Mouse (Mus musculus) kidney, postnatal 0 days (tissue): ENCODE results near the gene Wnt11. TPM values are rescaled to one million over a fixed set of nuclear protein-coding genes. Genes with fewer than 3 reads are reported as not detected.

Experiments used
- ATAC-seq: fragments of 200-750 bp; cut with Nextera tagmentation; replicated peaks from 2 replicates; pipeline ENCODE4 v1.8.0; 2017; ENCODE audit warnings: low read depth, moderate number of reproducible peaks, moderate TSS enrichment, moderate library complexity; ENCODE audit not compliant: low FRiP score
- DNase-seq: peaks from one replicate; pipeline ENCODE4 v3.0.0-alpha.2; 2016; ENCODE audit warnings: low spot score
- H3K27ac ChIP-seq: fragments of 300-500 bp; sonication (generic); 2 replicates; pipeline ENCODE4 v1.5.1; 2014; ENCODE audit warnings: mild to moderate bottlenecking
- H3K27me3 ChIP-seq: fragments of 300-500 bp; sonication (generic); 2 replicates; pipeline ENCODE4 v1.6.1; 2014; ENCODE audit warnings: low read length, mixed read lengths; ENCODE audit not compliant: insufficient read depth
- H3K36me3 ChIP-seq: fragments of 300-500 bp; sonication (generic); 2 replicates; pipeline ENCODE4 v1.6.1; 2014; ENCODE audit warnings: low read length, mixed read lengths; ENCODE audit not compliant: insufficient read depth
- H3K4me1 ChIP-seq: fragments of 300-500 bp; sonication (generic); replicated peaks from 2 replicates; pipeline ENCODE4 v1.6.1; 2014; ENCODE audit warnings: antibody characterized with exemption, low read length, mixed read lengths; ENCODE audit not compliant: insufficient read depth
- H3K4me2 ChIP-seq: fragments of 300-500 bp; sonication (generic); 2 replicates; pipeline ENCODE4 v1.6.1; 2014; ENCODE audit warnings: mild to moderate bottlenecking, low read length, moderate library complexity, mixed read lengths
- H3K4me3 ChIP-seq: fragments of 300-500 bp; sonication (generic); replicated peaks from 2 replicates; pipeline ENCODE4 v1.5.1; 2014; ENCODE audit warnings: low read depth, low read length
- H3K9ac ChIP-seq: fragments of 300-500 bp; sonication (generic); 2 replicates; pipeline ENCODE4 v1.6.1; 2014; ENCODE audit warnings: low read depth, low read length
- H3K9me3 ChIP-seq: fragments of 300-500 bp; sonication (generic); replicated peaks from 2 replicates; pipeline ENCODE4 v1.6.1; 2016; ENCODE audit warnings: low read length, inconsistent platforms, mixed read lengths
- CTCF ChIP-seq: IDR thresholded peaks from 2 replicates; pipeline ENCODE4 v1.5.1; 2016; ENCODE audit warnings: antibody characterized with exemption, low read depth, mild to moderate bottlenecking, moderate library complexity
- WGBS: fragments of 180-500 bp; shearing (Covaris S2); extraction: QIAGEN DNeasy Blood & Tissue Kit; methylation state at CpG from one replicate; pipeline ENCODE4 v1.1.7; 2014; 5-methylcytosine and 5-hydroxymethylcytosine counted together
- polyA plus RNA-seq: library from polyadenylated mRNA; unstranded; fragments of >200 nt; fragmentation: Nextera tagmentation; extraction: Ambion mirVana; gene quantifications from 2 replicates; pipeline ENCODE4 v1.2.1, GENCODE M21; 2015

Wnt11 gene
- polyA plus RNA-seq, 1 experiment from 2014 or later = 46.9 TPM

DNA sequence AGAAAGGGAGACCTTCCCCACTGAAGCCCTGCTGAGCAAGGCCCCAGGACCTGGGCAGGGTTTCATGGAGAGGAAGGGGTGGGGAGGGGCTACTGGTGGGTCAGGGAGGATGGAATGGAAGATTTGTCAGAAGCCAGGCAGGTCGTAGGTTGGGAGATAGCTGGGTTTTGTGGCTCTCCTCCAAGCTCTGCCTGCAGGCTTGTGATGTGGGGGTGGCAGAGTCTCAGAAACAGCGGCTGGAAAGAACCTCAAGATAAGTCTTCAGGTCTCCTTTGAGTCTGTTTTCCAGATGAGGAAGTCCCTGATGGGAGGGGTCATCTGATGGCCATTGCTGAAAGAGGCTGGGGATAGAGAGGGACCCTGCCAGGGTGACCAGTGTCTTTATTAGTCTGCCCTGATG is 20.5 kb downstream of the Wnt11 start:
- Histone ChIP-seq H3K27me3 (no peaks in the 10 kb centered on the region), H3K27ac (no peak overlapping the region), H3K4me2 (no peak overlapping the region), H3K36me3 (no peaks in the 10 kb centered on the region), H3K4me1 (no peaks in the 10 kb centered on the region), H3K9ac (no peak overlapping the region), H3K4me3 (no peak overlapping the region), H3K9me3 (no peaks in the 10 kb centered on the region)
- no peak for ATAC-seq
- DNase-seq = no peak
- 68% methylated on average over 2 of the region's 2 CpGs for WGBS
- TF ChIP-seq CTCF = no peak

DNA sequence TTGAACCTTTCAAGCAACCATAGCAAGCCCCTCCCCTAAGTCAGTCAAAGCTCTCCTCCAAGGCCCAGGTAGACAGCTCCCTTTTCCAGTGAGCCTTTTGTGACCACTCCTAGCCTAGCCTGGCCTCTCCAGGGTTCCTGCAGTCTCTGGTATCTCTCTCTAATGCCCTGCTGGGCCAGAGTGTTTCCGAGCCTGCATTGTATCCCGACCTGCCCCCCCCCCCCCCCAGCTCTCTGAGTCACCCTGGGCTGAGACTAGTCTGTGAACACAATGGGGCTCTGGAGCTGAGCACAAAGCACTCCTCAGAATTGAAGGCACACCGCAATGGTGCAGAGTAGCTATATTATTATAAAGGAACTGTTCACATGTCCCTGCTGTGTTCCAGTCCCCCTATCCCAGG is 21.2 kb downstream of the Wnt11 start:
- H3K9ac ChIP-seq = no peak overlapping the region
- no peak for TF ChIP-seq CTCF
- no peaks in the 10 kb centered on the region for H3K27me3 ChIP-seq
- WGBS = 54% methylated on average over 3 of the region's 3 CpGs
- H3K9me3 ChIP-seq = no peaks in the 10 kb centered on the region
- no peaks in the 10 kb centered on the region for H3K4me1 ChIP-seq
- no peak overlapping the region for H3K4me2 ChIP-seq
- ATAC-seq (no peak), DNase-seq (no peak)
- no peak overlapping the region for H3K27ac ChIP-seq
- no peaks in the 10 kb centered on the region for H3K36me3 ChIP-seq
- no peak overlapping the region for H3K4me3 ChIP-seq

DNA sequence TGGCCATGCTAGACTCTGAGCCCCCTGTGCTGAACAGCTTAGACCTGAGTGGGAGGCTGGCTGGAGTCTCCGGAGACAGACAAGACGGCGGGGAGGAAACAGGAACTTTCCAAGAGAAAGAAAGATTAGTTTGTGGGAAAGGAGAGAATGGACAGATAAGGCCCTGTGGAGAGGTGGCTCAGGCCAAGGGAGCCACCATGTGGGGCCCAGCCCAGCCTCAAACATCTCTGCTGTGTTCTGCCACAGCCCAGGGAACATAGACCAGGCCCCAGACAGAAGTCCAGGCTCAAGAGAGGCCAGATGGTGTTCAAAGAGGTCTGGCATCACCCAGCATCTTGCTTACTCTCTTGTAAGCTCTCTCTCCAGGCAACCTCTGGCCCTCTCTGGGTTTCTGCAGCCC is 22.2 kb downstream of the Wnt11 start:
- WGBS = 43% methylated on average over 3 of the region's 3 CpGs
- no peak overlapping the region for H3K27ac ChIP-seq
- no peaks in the 10 kb centered on the region for H3K27me3 ChIP-seq
- ATAC-seq (no peak), DNase-seq (no peak)
- H3K9ac ChIP-seq = no peak overlapping the region
- no peak for TF ChIP-seq CTCF
- no peak overlapping the region for H3K4me3 ChIP-seq
- no peaks in the 10 kb centered on the region for H3K9me3 ChIP-seq
- no peaks in the 10 kb centered on the region for H3K36me3 ChIP-seq
- H3K4me1 ChIP-seq = no peaks in the 10 kb centered on the region
- H3K4me2 ChIP-seq = no peak overlapping the region

DNA sequence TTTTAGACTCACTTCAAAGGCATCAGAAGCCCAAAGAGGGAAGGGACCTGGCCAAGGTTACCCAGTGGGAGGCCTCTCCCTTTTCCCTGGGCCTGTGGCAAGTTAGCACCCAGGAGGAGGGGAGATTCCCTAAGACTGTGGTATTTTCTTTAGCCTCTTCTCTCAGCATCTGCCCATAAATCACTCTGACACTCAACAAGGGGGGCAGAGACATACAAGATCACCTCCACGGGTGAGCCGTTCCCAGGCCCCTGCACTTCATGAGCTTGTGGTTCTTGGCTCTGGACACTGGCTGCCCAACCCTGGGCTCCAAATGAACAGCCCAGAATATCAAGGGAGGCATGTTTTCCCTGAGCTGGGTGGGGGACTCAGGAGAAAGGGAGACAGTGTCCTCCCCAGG is 26.1 kb downstream of the Wnt11 start:
- Histone ChIP-seq H3K4me1 (no peaks in the 10 kb centered on the region), H3K4me2 (no peak overlapping the region), H3K36me3 (no peaks in the 10 kb centered on the region), H3K9me3 (no peaks in the 10 kb centered on the region), H3K4me3 (no peak overlapping the region), H3K27me3 (no peaks in the 10 kb centered on the region), H3K27ac (no peak overlapping the region), H3K9ac (no peak overlapping the region)
- 10% methylated on average over 2 of the region's 2 CpGs for WGBS
- DNase-seq = peak; percentile 79
- ATAC-seq = 0 out of 2 replicates have a peak, but pooled peaks have one; percentile 26
- TF ChIP-seq CTCF = no peak

DNA sequence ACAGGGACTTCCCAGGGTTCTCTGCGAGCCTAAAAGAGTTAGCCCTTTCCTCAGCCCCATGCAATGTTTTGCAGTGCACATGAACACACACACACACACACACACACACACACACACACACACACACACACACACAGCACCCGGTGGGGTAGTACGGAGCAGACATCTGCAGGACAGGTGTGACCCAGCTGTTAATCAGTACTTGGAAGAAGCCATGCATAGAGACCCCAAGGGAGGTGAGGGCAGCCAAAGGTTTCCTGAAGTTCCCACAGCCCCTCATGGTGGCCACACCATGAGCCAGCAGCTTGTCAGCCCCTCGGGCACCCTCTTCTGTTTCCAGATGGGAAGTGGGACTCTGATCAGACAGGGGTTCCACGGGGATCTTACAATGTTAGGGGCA is 28.1 kb downstream of the Wnt11 start:
- DNase-seq = no peak
- Histone ChIP-seq H3K9me3 (no peaks in the 10 kb centered on the region), H3K4me3 (no peak overlapping the region), H3K4me1 (peaks cover 9% of the 10 kb centered on the region; the same call in 1 of the 2 replicates), H3K27me3 (no peaks in the 10 kb centered on the region), H3K27ac (no peak overlapping the region), H3K4me2 (no peak overlapping the region), H3K9ac (no peak overlapping the region), H3K36me3 (no peaks in the 10 kb centered on the region)
- ATAC-seq = no peak
- no peak for TF ChIP-seq CTCF
- WGBS = 46% methylated on average over 5 of the region's 5 CpGs

DNA sequence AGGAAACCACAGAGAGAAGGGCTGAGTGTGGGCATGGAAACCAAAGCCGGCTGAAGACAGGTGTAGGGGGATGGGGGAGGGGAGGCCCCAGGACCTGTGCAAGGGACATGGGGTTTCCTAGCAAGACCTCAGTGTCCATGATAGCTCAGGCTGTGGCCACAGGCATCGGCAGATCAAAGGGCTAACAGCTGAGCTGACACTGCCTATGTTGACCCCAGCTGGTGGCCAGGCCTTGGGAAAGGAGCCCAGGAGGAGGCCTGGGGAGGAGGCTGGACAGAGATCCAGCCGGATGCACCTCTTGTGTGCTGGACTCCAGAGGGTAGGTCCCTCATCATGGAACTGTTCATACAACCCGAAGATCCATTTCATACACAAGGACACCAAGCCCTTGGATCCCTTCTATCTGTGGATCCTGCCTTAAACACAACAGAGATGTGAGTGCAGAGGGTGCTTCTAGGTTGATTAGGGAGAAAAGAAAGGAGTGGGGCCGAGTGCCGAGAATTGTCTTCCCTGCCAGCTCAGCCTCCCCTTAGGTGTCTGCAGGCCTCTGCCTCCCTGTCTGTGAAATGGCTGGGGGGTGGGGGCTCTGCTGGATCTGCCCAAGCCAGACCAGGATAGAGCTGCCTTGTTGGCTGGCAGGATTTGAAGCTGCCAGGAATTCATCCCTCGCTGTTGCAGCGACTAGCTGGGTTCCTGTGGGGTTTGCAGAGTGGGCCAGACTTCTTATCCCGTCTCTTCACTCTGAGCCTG is 29.2 kb downstream of the Wnt11 start:
- Histone ChIP-seq H3K4me3 (no peak overlapping the region), H3K36me3 (no peaks in the 10 kb centered on the region), H3K9me3 (no peaks in the 10 kb centered on the region), H3K9ac (no peak overlapping the region), H3K27me3 (no peaks in the 10 kb centered on the region), H3K27ac (no peak overlapping the region), H3K4me2 (no peak overlapping the region), H3K4me1 (peaks cover 9% of the 10 kb centered on the region; the same call in 1 of the 2 replicates)
- WGBS = 56% methylated on average over 9 of the region's 9 CpGs
- TF ChIP-seq CTCF = no peak
- ATAC-seq (no peak), DNase-seq (no peak)
